Mouse (Mus musculus) neural tube, embryonic 14.5 days (tissue): ENCODE measurements around the gene Pigs. TPM values are rescaled to one million over a fixed set of nuclear protein-coding genes. Genes with fewer than 3 reads are reported as not detected.

ENCODE experiments used
- ATAC-seq: fragments of 200-750 bp; cut with Nextera tagmentation; 2 replicates; pipeline ENCODE4 v1.8.0; 2017; ENCODE audit warnings: low read depth, mild to moderate bottlenecking, moderate TSS enrichment, moderate library complexity
- H3K27ac ChIP-seq: fragments of 300-500 bp; sonication (generic); 2 replicates; pipeline ENCODE4 v1.5.1; 2014; ENCODE audit warnings: low read depth, mild to moderate bottlenecking, control low read depth, low read length, moderate library complexity, mixed read lengths
- H3K27me3 ChIP-seq: fragments of 300-500 bp; sonication (generic); 2 replicates; pipeline ENCODE4 v1.6.1; 2014; ENCODE audit warnings: low read length; ENCODE audit not compliant: control insufficient read depth, insufficient read depth
- H3K36me3 ChIP-seq: fragments of 300-500 bp; sonication (generic); 2 replicates; pipeline ENCODE4 v1.6.1; 2014; ENCODE audit warnings: low read length, mixed read lengths; ENCODE audit not compliant: control insufficient read depth, insufficient read depth
- H3K4me1 ChIP-seq: fragments of 300-500 bp; sonication (generic); 2 replicates; pipeline ENCODE4 v1.6.1; 2014; ENCODE audit warnings: low read length; ENCODE audit not compliant: control insufficient read depth, insufficient read depth
- H3K4me2 ChIP-seq: fragments of 300-500 bp; sonication (generic); 2 replicates; pipeline ENCODE4 v1.6.1; 2014; ENCODE audit warnings: mild to moderate bottlenecking, low read depth, low read length, control low read depth
- H3K4me3 ChIP-seq: fragments of 300-500 bp; sonication (generic); 2 replicates; pipeline ENCODE4 v1.5.1; 2014; ENCODE audit warnings: low read depth, low read length, control low read depth, mixed read lengths
- H3K9ac ChIP-seq: fragments of 300-500 bp; sonication (generic); replicated peaks from 2 replicates; pipeline ENCODE4 v1.6.1; 2014; ENCODE audit warnings: low read depth, mild to moderate bottlenecking, control low read depth, low read length, mixed read lengths
- H3K9me3 ChIP-seq: fragments of 300-500 bp; sonication (generic); 2 replicates; pipeline ENCODE4 v1.6.1; 2016; ENCODE audit warnings: low read length; ENCODE audit not compliant: control insufficient read depth
- WGBS: fragments of 180-500 bp; shearing (Covaris S2); extraction: QIAGEN DNeasy Blood & Tissue Kit; methylation state at CpG from one replicate; pipeline ENCODE4 v1.1.7; 2014; 5-methylcytosine and 5-hydroxymethylcytosine counted together
- polyA plus RNA-seq: library from polyadenylated mRNA; unstranded; fragments of >200 nt; fragmentation: Nextera tagmentation; extraction: Ambion mirVana; gene quantifications from 2 replicates; pipeline ENCODE4 v1.2.1, GENCODE M21; 2014

Gene Pigs
- polyA plus RNA-seq, 1 experiment from 2014 or later: 71.4 TPM

DNA sequence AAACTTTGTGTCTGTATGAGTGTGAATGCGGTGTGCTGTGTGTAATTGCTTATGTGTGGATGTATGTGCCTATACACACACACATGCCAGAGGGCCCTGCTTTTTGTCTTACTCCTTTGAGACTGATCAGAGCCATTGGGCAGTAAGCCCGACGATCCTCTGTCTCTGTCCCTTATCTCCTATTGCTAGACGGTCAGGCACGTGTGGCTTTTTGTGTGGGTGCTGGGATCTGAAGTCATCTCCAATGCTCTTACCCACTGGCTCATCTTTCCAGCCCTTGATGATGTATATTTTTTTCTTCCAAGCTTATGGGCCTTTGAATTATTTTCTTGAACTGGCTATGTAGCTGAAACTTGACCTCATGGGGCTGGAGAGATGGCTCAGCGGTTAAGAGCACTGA is 26.7 kb downstream of the Pigs start:
- WGBS: 86% methylated on average over 6 of the region's 6 CpGs

DNA sequence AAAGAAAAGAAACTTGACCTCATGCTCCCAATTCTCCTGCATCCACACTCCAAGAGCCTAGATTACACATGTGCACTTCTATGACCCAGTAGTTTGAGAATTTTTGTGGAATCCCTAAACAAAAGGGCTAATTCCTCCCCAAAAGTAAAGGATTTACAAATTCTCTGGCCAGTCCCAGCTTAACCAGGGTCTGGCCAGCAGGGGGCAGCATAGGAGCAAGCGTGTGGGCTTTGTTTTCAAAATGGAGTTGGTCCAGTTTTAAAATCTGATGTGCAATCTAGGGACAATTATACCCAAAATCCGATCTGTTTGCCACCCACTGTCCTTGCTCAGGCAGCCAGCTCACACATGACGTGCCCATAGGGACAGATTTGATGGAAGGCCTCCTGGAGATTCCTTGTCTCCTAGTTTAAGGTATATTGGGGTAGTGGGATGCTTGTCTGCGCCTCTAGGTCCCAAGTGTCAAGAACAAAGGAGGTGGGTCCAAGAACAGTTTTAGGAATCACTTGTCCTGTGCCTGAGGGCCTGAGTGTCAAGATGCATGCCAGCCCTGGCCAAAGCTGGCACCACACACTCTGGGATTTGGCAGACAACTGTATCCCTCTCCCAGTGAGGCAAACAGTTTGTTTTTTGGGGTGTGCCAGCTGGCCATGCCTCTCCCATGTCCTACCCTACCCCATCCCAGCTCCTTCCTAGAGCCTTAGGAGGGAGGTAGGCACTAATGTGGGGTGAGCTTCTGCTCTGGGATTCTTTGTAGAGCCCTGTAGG is 27.4 kb downstream of the Pigs start:
- H3K4me2 ChIP-seq: no peak overlapping the region
- H3K4me3 ChIP-seq: no peak overlapping the region
- no peak overlapping the region for H3K9ac ChIP-seq
- H3K27ac ChIP-seq: no peak overlapping the region
- H3K9me3 ChIP-seq: no peaks in the 10 kb centered on the region
- no peaks in the 10 kb centered on the region for H3K27me3 ChIP-seq
- no peaks in the 10 kb centered on the region for H3K4me1 ChIP-seq
- WGBS: 32% methylated on average over 4 of the region's 4 CpGs
- ATAC-seq: no peak
- no peaks in the 10 kb centered on the region for H3K36me3 ChIP-seq

More for the DNA sequence above, 26.7 kb downstream of the Pigs start:
- no peak overlapping the region for H3K4me3 ChIP-seq
- ATAC-seq: no peak
- no peak overlapping the region for H3K4me2 ChIP-seq
- no peaks in the 10 kb centered on the region for H3K9me3 ChIP-seq
- no peaks in the 10 kb centered on the region for H3K4me1 ChIP-seq
- H3K27ac ChIP-seq: no peak overlapping the region
- no peak overlapping the region for H3K9ac ChIP-seq
- H3K36me3 ChIP-seq: no peaks in the 10 kb centered on the region
- no peaks in the 10 kb centered on the region for H3K27me3 ChIP-seq

DNA sequence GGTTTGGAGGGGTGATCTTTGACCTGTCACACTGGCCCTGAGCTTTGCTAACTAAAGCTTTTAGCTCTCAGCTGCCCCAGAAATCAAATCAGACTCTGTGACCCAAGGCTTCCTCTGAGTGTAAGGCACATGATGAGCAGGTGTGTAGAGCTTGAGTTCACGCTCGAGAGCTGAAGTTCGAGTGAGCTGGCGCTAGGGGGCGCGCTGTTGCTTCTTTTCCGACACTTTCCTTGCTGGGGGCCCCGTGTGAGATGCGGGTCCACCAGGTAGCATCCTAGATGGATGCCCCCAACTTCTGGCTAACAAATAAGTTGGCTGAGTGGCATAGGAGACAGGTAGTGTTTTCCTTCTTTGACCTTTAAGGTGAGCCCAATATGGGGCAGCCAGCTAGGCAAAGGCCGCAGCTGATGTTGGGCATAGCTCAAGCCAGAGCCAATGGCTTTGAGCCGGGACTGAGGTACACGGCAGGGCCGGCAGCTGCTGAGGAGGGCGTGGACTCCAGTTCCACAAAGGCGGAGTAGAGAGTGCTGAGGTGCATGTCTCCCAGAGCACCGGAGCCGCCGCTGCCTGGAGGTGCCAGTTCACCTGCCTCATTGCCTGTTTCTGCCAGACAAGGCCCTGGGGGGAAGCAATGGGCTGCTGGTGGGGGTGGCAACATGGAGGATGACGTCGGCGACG is 30.3 kb downstream of the Pigs start:
- no peak for ATAC-seq
- no peaks in the 10 kb centered on the region for H3K9me3 ChIP-seq
- no peak overlapping the region for H3K27ac ChIP-seq
- H3K4me3 ChIP-seq: no peak overlapping the region
- H3K27me3 ChIP-seq: no peaks in the 10 kb centered on the region
- H3K4me2 ChIP-seq: no peak overlapping the region
- no peak overlapping the region for H3K9ac ChIP-seq
- 9% methylated on average over 22 of the region's 22 CpGs for WGBS
- H3K36me3 ChIP-seq: no peaks in the 10 kb centered on the region
- no peaks in the 10 kb centered on the region for H3K4me1 ChIP-seq

DNA sequence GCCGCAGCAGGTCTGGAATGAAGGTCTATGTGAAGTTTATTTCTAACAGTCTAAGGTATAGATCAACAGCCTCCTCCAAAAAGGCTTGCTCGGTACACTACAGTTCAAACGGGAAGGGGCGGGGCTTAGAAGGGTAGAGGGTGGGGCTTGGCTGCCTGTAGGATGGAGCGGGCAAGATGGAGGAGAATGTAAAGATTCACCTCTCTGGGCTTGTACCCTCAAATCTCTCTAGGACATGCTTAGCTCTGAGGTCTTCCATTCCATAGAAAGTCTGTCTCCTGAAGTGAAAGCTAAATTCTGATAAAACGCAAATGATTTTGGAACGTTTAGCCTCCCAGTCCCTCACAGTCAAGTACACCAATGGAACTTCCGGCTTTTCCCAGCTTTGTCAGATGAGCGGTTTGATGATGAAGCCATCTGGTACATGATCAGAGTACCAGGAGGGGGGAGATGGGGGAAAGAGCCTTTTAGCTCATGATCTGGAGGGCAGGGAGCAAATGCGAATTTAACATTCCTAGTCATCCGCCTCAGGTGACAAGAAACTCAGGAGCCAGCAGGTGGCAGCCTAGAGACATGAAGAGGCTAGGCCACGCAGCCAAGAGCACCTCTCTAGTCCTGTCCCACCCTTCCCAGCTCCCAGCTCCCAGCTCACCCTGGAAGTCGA is 32.0 kb downstream of the Pigs start:
- Histone ChIP-seq H3K27ac (no peak overlapping the region), H3K9ac (peak overlapping the region; percentile 39; the same call in 1 of the 2 replicates), H3K9me3 (no peaks in the 10 kb centered on the region), H3K36me3 (no peaks in the 10 kb centered on the region), H3K4me2 (peak overlapping the region; percentile 42; the same call in 1 of the 2 replicates), H3K27me3 (no peaks in the 10 kb centered on the region), H3K4me1 (no peaks in the 10 kb centered on the region), H3K4me3 (peak overlapping the region; percentile 20)
- 14% methylated on average over 13 of the region's 13 CpGs for WGBS
- ATAC-seq: peak; percentile 70; the same call in 1 of the 2 replicates

DNA sequence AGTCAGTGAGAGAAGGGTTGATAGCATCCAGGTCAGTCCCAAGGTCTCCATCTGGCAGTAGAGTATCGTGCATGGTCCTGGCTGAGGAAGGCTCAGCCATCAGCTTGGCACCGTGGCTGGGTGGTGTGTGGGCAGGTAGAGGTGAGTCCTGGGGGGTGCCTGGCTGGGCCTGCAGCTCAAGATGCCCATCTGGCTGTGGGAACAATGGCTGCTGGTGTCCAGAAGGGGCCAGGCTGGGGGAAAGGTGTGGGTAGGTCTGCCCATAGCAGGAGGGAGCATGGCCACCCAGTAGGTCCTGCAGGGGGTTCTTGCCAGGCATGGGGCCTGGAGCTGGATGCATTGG is 32.5 kb downstream of the Pigs start:
- Histone ChIP-seq H3K27ac (no peak overlapping the region), H3K4me2 (no peak overlapping the region), H3K9me3 (no peaks in the 10 kb centered on the region), H3K4me1 (no peaks in the 10 kb centered on the region), H3K27me3 (no peaks in the 10 kb centered on the region), H3K36me3 (no peaks in the 10 kb centered on the region), H3K4me3 (no peak overlapping the region), H3K9ac (no peak overlapping the region)
- WGBS: 58% methylated on average over 2 of the region's 2 CpGs
- ATAC-seq: no peak

DNA sequence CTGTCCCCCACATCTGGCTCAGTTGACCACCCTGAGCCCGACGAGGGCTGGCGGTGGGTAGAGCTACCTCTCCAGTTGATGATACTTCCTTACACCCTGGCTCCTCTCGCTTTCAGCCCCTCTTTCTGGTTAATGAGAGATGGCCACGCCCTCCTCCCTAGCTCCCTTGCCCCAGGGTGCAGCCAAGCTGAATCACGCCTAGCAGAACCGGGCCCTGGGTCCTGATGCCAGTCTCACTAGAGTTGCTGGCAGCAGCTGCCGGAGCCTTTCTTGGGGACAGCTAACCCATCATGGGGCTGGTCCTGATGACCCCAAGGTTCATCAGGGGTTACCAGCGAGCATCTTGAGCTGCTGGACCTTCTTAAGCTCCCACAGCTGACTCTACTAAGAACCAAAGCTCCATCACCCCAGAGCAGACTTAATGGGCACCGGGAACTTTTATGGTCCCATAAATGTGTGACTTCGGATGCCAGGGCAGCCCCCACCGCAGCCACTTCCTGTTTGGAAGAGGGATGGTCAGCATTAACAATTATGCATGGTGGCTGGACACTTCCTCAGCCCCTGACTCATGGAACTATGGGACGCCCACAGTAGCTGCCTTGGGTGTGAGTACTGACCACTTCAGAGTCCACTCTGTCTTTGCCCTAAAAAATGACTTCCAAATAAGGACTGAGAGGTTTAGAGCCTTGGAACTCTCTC is 35.2 kb downstream of the Pigs start:
- no peaks in the 10 kb centered on the region for H3K4me1 ChIP-seq
- no peak overlapping the region for H3K4me3 ChIP-seq
- no peak overlapping the region for H3K9ac ChIP-seq
- H3K27ac ChIP-seq: no peak overlapping the region
- no peaks in the 10 kb centered on the region for H3K27me3 ChIP-seq
- 70% methylated on average over 13 of the region's 13 CpGs for WGBS
- H3K36me3 ChIP-seq: no peaks in the 10 kb centered on the region
- no peak for ATAC-seq
- H3K9me3 ChIP-seq: no peaks in the 10 kb centered on the region
- no peak overlapping the region for H3K4me2 ChIP-seq

DNA sequence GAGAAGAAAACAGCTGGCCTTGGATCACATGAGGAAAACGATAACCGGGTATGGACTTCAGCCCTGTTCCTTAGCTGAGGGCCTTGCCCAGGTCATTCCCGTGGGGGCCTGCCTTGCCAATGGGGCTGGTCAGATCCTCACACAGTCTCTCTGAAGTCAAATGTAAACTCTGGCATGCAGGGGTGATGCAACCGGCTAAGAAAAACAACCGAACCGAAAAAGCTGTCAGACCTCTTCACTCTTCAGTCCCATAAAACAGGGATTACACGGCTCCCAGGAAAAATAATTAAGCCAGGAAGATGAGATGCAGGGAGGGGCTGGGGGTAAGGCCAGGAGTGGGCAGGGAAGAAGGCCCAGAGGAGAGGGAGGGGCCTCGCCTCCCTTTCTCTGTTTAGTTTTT is 35.9 kb downstream of the Pigs start:
- H3K27ac ChIP-seq: no peak overlapping the region
- H3K9ac ChIP-seq: no peak overlapping the region
- H3K4me2 ChIP-seq: no peak overlapping the region
- H3K4me3 ChIP-seq: no peak overlapping the region
- no peaks in the 10 kb centered on the region for H3K4me1 ChIP-seq
- H3K27me3 ChIP-seq: no peaks in the 10 kb centered on the region
- no peaks in the 10 kb centered on the region for H3K36me3 ChIP-seq
- no peaks in the 10 kb centered on the region for H3K9me3 ChIP-seq
- WGBS: 70% methylated on average over 8 of the region's 8 CpGs
- no peak for ATAC-seq

DNA sequence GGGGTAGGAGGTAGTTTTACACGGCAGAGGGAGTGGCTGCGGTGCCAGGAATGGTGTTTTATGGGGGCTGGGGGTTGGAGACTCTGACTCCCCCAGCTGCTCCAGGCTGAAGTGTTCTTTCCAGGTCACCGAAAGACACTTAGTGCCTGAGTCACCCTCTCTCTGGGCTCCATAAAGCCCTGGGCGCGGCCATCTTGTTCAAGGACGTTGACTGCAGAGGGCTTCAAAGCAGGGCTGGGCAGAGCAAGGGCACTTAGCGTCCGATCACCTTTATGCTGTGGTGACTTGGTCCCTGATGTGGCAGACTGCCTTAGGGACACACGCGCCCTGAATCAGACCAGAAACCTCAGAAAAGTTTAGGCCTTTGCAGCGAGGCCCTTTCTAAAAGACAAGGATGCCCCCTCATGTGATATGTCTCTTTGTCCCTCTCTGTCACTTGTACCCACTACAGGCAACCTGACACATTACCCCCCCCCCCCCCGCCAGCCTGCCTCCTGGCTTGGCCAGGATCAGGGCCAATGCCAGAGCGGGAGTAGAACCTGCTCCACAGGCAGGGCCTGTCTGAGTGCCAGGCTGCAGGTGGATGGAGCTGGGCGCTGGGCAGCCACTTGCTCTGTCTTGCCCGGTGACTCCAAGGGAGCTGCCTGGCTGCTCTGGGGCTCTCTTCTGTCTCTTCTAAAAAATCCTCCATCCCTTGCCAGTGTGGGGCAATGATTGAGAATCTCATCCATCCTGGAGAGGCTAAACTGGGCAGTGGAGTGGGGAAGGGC is 39.4 kb downstream of the Pigs start:
- Histone ChIP-seq H3K9me3 (no peaks in the 10 kb centered on the region), H3K4me3 (no peak overlapping the region), H3K27me3 (no peaks in the 10 kb centered on the region), H3K36me3 (no peaks in the 10 kb centered on the region), H3K9ac (no peak overlapping the region), H3K4me1 (no peaks in the 10 kb centered on the region), H3K4me2 (no peak overlapping the region), H3K27ac (no peak overlapping the region)
- no peak for ATAC-seq
- WGBS: 90% methylated on average over 15 of the region's 15 CpGs
